Mouse (Mus musculus): Measurements from ENCODE around the gene Acaa1b.

GRCm38 (mm10) chr9:119167608-119168007 lies 10.7 kb upstream of the Acaa1b start:
- TF ChIP-seq POLR2A (IDR thresholded peaks at IDR 0.05; ENCODE audit: control insufficient read depth, extremely low read depth, insufficient read depth, low read length, poor library complexity) (no peak), CTCF (IDR thresholded peaks at IDR 0.05; ENCODE audit: borderline replicate concordance, control insufficient read depth, extremely low read depth, insufficient read depth, low read length, poor library complexity) (no peak)
